Mouse (Mus musculus) embryonic facial prominence, embryonic 14.5 days (tissue): ENCODE measurements at regions not wholly inside any gene's neighbourhood (a gene's known extent, or its start where the extent isn't known, plus 50 kb on each side); places are given as distances from the start of the nearest gene placed in this dataset.

ENCODE experiments used
- ATAC-seq: fragments of 200-750 bp; cut with Nextera tagmentation; 2 replicates; pipeline ENCODE4 v1.8.0; 2017; ENCODE audit warnings: low read depth, moderate number of reproducible peaks, moderate TSS enrichment
- DNase-seq: peaks from one replicate; pipeline ENCODE4 v3.0.0-alpha.2; 2015; ENCODE audit warnings: low spot score
- H3K27ac ChIP-seq: fragments of 300-500 bp; sonication (generic); replicated peaks from 2 replicates; pipeline ENCODE4 v1.5.1; 2014; ENCODE audit warnings: low read depth, mild to moderate bottlenecking, low read length, moderate library complexity
- H3K27me3 ChIP-seq: fragments of 300-500 bp; sonication (generic); replicated peaks from 2 replicates; pipeline ENCODE4 v1.6.1; 2014; ENCODE audit warnings: low read length; ENCODE audit not compliant: control insufficient read depth, insufficient read depth
- H3K36me3 ChIP-seq: fragments of 300-500 bp; sonication (generic); 2 replicates; pipeline ENCODE4 v1.6.1; 2014; ENCODE audit warnings: low read length, mixed read lengths; ENCODE audit not compliant: control insufficient read depth, insufficient read depth
- H3K4me1 ChIP-seq: fragments of 300-500 bp; sonication (generic); 2 replicates; pipeline ENCODE4 v1.6.1; 2014; ENCODE audit warnings: antibody characterized with exemption, low read length; ENCODE audit not compliant: control insufficient read depth, insufficient read depth
- H3K4me2 ChIP-seq: fragments of 300-500 bp; sonication (generic); 2 replicates; pipeline ENCODE4 v1.6.1; 2014; ENCODE audit warnings: low read depth, mild to moderate bottlenecking, low read length, moderate library complexity, mixed read lengths
- H3K4me3 ChIP-seq: fragments of 300-500 bp; sonication (generic); 2 replicates; pipeline ENCODE4 v1.5.1; 2014; ENCODE audit warnings: low read depth, mild to moderate bottlenecking, low read length
- H3K9ac ChIP-seq: fragments of 300-500 bp; sonication (generic); 2 replicates; pipeline ENCODE4 v1.6.1; 2014; ENCODE audit warnings: low read depth, mild to moderate bottlenecking, low read length, moderate library complexity, mixed read lengths
- H3K9me3 ChIP-seq: fragments of 300-500 bp; sonication (generic); 2 replicates; pipeline ENCODE4 v1.6.1; 2016; ENCODE audit warnings: low read length; ENCODE audit not compliant: control insufficient read depth
- WGBS: fragments of 180-500 bp; shearing (Covaris S2); extraction: QIAGEN DNeasy Blood & Tissue Kit; methylation state at CpG from one replicate; pipeline ENCODE4 v1.1.7; 2014; 5-methylcytosine and 5-hydroxymethylcytosine counted together

DNA sequence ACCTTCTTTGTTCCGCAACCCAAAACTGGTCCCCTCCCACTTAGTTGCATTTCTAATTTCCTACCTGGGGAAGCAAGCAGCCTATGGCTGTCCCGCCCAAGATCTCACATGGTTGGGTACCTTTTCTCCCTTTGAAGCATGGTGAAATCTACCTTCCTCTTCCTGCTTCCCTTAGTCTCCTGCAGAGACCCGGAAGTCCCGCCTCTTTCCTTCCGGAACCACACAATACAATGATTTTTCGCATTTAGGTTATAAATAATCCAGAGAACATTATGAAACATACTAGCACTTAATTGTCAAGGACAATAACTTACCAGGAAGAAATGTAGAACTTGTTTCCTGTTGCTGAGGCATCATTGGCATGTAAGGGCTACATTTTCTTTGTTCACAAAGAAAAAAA is 58.8 kb downstream of the 1700009N14Rik start:
- Histone ChIP-seq H3K27me3 (no peaks in the 10 kb centered on the region), H3K27ac (no peak overlapping the region), H3K4me1 (no peaks in the 10 kb centered on the region), H3K36me3 (no peaks in the 10 kb centered on the region), H3K4me3 (no peak overlapping the region), H3K9me3 (no peaks in the 10 kb centered on the region), H3K4me2 (no peak overlapping the region), H3K9ac (no peak overlapping the region)
- WGBS, result 94% methylated on average over 6 of the region's 6 CpGs
- ATAC-seq, result no peak
- no peak for DNase-seq

GRCm38 (mm10) chr4:39527492-39527891 is 77.4 kb downstream of the 1700009N14Rik start:
- no peak for DNase-seq
- no peaks in the 10 kb centered on the region for H3K9me3 ChIP-seq
- no peaks in the 10 kb centered on the region for H3K4me1 ChIP-seq
- WGBS, result 71% methylated on average over 2 of the region's 2 CpGs
- H3K9ac ChIP-seq, result no peak overlapping the region
- no peaks in the 10 kb centered on the region for H3K36me3 ChIP-seq
- no peaks in the 10 kb centered on the region for H3K27me3 ChIP-seq
- no peak for ATAC-seq
- H3K4me2 ChIP-seq, result no peak overlapping the region
- H3K27ac ChIP-seq, result no peak overlapping the region
- no peak overlapping the region for H3K4me3 ChIP-seq

GRCm38 (mm10) chr4:39528661-39529060 is 78.6 kb downstream of the 1700009N14Rik start:
- 61% methylated on average over 4 of the region's 4 CpGs for WGBS
- Histone ChIP-seq H3K27me3 (no peaks in the 10 kb centered on the region), H3K4me3 (no peak overlapping the region), H3K4me1 (no peaks in the 10 kb centered on the region), H3K27ac (no peak overlapping the region), H3K4me2 (no peak overlapping the region), H3K9me3 (no peaks in the 10 kb centered on the region), H3K9ac (no peak overlapping the region), H3K36me3 (no peaks in the 10 kb centered on the region)
- no peak for DNase-seq
- no peak for ATAC-seq

GRCm38 (mm10) chr4:39556101-39556763 is 106.1 kb downstream of the 1700009N14Rik start:
- Histone ChIP-seq H3K4me3 (no peak overlapping the region), H3K4me2 (no peak overlapping the region), H3K9ac (no peak overlapping the region), H3K36me3 (no peaks in the 10 kb centered on the region), H3K27me3 (no peaks in the 10 kb centered on the region), H3K27ac (no peak overlapping the region), H3K4me1 (no peaks in the 10 kb centered on the region), H3K9me3 (no peaks in the 10 kb centered on the region)
- DNase-seq (no peak), ATAC-seq (no peak)
- WGBS, result 94% methylated on average over 3 of the region's 3 CpGs

GRCm38 (mm10) chr4:39597426-39597825 is 147.3 kb downstream of the 1700009N14Rik start:
- Histone ChIP-seq H3K4me3 (no peak overlapping the region), H3K4me1 (no peaks in the 10 kb centered on the region), H3K36me3 (no peaks in the 10 kb centered on the region), H3K9ac (no peak overlapping the region), H3K27me3 (no peaks in the 10 kb centered on the region), H3K27ac (no peak overlapping the region), H3K4me2 (no peak overlapping the region), H3K9me3 (no peaks in the 10 kb centered on the region)
- WGBS, result 83% methylated on average over 2 of the region's 2 CpGs
- DNase-seq (no peak), ATAC-seq (no peak)

GRCm38 (mm10) chr4:39605046-39605445 is 155.0 kb downstream of the 1700009N14Rik start:
- WGBS, result 88% methylated on average over 5 of the region's 5 CpGs
- Histone ChIP-seq H3K9ac (no peak overlapping the region), H3K27me3 (no peaks in the 10 kb centered on the region), H3K27ac (no peak overlapping the region), H3K9me3 (no peaks in the 10 kb centered on the region), H3K36me3 (no peaks in the 10 kb centered on the region), H3K4me3 (no peak overlapping the region), H3K4me1 (no peaks in the 10 kb centered on the region), H3K4me2 (no peak overlapping the region)
- DNase-seq (no peak), ATAC-seq (no peak)

DNA sequence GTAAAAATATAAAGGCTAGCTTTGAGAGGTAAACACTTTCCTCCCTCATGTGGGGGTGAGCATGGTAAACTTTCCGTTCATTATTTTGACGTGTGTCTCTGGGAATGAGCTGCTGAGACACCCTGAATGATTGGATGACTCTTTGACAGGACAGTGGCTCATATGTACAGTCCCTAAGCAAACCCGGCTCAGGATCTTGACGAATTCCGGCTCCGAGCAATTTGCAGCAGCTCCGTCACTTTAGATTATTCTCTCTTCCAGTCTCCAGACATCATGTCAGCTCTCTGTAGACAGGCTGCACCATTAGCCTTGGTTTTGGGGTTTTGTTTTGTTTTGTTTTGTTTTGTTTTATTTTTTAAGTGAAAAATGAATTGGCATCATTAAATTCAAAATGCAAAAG is 194.0 kb downstream of the 1700009N14Rik start:
- Histone ChIP-seq H3K27ac (no peak overlapping the region), H3K27me3 (no peaks in the 10 kb centered on the region), H3K9me3 (no peaks in the 10 kb centered on the region), H3K4me1 (no peaks in the 10 kb centered on the region), H3K36me3 (no peaks in the 10 kb centered on the region), H3K4me2 (no peak overlapping the region), H3K9ac (no peak overlapping the region), H3K4me3 (no peak overlapping the region)
- ATAC-seq (no peak), DNase-seq (no peak)
- 53% methylated on average over 7 of the region's 7 CpGs for WGBS

- H3K36me3 ChIP-seq, result no peaks in the 10 kb centered on the region
- no peaks in the 10 kb centered on the region for H3K4me1 ChIP-seq
- no peak for DNase-seq
- no peak overlapping the region for H3K4me2 ChIP-seq
- H3K27me3 ChIP-seq, result no peaks in the 10 kb centered on the region
- no peak overlapping the region for H3K4me3 ChIP-seq
- no peak for ATAC-seq
- no peaks in the 10 kb centered on the region for H3K9me3 ChIP-seq
- no peak overlapping the region for H3K9ac ChIP-seq
- no peak overlapping the region for H3K27ac ChIP-seq
- 68% methylated on average over 5 of the region's 5 CpGs for WGBS
Measured at GRCm38 (mm10) chr4:39644849-39645248, 194.8 kb downstream of the 1700009N14Rik start.

- Histone ChIP-seq H3K27ac (no peak overlapping the region), H3K9ac (no peak overlapping the region), H3K4me1 (no peaks in the 10 kb centered on the region), H3K36me3 (no peaks in the 10 kb centered on the region), H3K4me3 (no peak overlapping the region), H3K4me2 (no peak overlapping the region), H3K27me3 (no peaks in the 10 kb centered on the region), H3K9me3 (no peaks in the 10 kb centered on the region)
- DNase-seq, result peak; percentile 21
- 58% methylated on average over 2 of the region's 2 CpGs for WGBS
- no peak for ATAC-seq
Measured at GRCm38 (mm10) chr4:39660538-39660937, 210.4 kb downstream of the 1700009N14Rik start.
